Mouse (Mus musculus) MEL (cell line): Measurements from ENCODE around the gene Tspan9.

Experiments used
- CTCF ChIP-seq, 3 experiments: IDR thresholded peaks in 2 of 3; conservative IDR thresholded peaks in 1 of 3; 2 replicates each; pipeline ENCODE4 v1.5.1; 2011 to 2012; ENCODE audit warnings: low read length in 3 of 3, low read depth in 2 of 3, mild to moderate bottlenecking in 2 of 3, improper control_type of control experiment in 1 of 3, inconsistent platforms in 1 of 3, mixed read lengths in 1 of 3, moderate library complexity in 1 of 3; ENCODE audit not compliant: control insufficient read depth in 1 of 3, insufficient read depth in 1 of 3, poor library complexity in 1 of 3, severe bottlenecking in 1 of 3
- E2F4 ChIP-seq: IDR thresholded peaks from 2 replicates; pipeline ENCODE4 v1.6.1; 2011; ENCODE audit warnings: low read depth, low read length, improper control_type of control experiment, borderline replicate concordance
- MAX ChIP-seq: IDR thresholded peaks from 2 replicates; pipeline ENCODE4 v1.6.1; 2011; ENCODE audit warnings: low read length, improper control_type of control experiment
- POLR2A ChIP-seq, 2 experiments: IDR thresholded peaks; 2 replicates each; pipeline ENCODE4 v1.6.1; 2011 to 2012; ENCODE audit warnings: low read length in 2 of 2, mild to moderate bottlenecking in 2 of 2, control low read depth in 1 of 2, improper control_type of control experiment in 1 of 2, low read depth in 1 of 2, moderate library complexity in 1 of 2; ENCODE audit not compliant: control insufficient read depth in 1 of 2, insufficient read depth in 1 of 2, poor library complexity in 1 of 2
- USF2 ChIP-seq, 2 experiments: IDR thresholded peaks; 2 replicates each; pipeline ENCODE4 v1.6.1; 2011 to 2012; ENCODE audit warnings: improper control_type of control experiment in 2 of 2, low read length in 2 of 2, borderline replicate concordance in 1 of 2, inconsistent platforms in 1 of 2, low read depth in 1 of 2, mild to moderate bottlenecking in 1 of 2; ENCODE audit not compliant: insufficient read depth in 1 of 2

DNA sequence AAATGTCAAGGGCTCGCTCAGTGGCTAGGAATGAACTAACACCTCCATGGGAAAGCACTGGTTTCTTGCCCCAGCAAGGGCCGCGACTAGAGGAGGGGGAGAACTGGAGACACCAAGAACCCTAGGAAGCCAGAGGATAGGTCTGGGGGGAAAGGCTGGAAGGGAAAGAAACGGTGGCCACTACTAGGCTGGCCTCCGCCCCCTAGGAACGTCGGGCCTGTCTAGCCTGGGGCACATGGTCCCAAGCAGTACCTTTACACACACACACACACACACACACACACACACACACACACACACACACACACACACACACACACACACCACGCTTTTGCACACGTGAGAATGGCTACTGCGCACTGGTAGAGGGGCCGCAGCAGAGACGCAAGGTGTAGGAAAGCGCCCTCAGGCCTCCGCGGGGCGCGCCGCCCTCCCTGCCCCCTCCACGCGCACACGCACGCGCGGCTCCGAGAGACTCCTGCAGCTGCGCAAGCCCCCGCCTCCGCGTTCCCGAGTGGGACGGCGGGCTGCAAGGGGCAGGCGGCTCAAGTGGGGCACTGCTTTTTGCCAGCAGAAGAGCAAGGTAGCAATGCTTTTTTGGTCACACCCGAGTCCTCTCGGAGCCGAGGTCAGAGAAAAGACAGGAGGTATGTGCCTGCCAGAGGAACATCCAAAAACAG, 108.0 kb downstream of the Tspan9 start:
- TF ChIP-seq CTCF (IDR thresholded peaks at IDR 0.05 in 2 of 3, conservative IDR thresholded peaks at IDR 0.05 in 1 of 3; ENCODE audit: control insufficient read depth in 1 of 3, insufficient read depth in 1 of 3, low read depth in 2 of 3, low read length in 3 of 3, poor library complexity in 1 of 3, severe bottlenecking in 1 of 3) (no peak), MAX (no peak), POLR2A (IDR thresholded peaks at IDR 0.05; ENCODE audit: control insufficient read depth in 1 of 2, insufficient read depth in 1 of 2, low read depth in 1 of 2, low read length in 2 of 2, poor library complexity in 1 of 2) (no peak), E2F4 (no peak), USF2 (IDR thresholded peaks at IDR 0.05; ENCODE audit: borderline replicate concordance in 1 of 2, insufficient read depth in 1 of 2, low read depth in 1 of 2, low read length in 2 of 2) (no peak)
